Mouse (Mus musculus): ENCODE data around the gene LTO1. TPM values are rescaled to one million over a fixed set of nuclear protein-coding genes. Genes with fewer than 3 reads are reported as not detected.

Gene LTO1
- total RNA-seq, 2 experiments from 2014 or later, result 18.1 to 18.3 TPM

DNA sequence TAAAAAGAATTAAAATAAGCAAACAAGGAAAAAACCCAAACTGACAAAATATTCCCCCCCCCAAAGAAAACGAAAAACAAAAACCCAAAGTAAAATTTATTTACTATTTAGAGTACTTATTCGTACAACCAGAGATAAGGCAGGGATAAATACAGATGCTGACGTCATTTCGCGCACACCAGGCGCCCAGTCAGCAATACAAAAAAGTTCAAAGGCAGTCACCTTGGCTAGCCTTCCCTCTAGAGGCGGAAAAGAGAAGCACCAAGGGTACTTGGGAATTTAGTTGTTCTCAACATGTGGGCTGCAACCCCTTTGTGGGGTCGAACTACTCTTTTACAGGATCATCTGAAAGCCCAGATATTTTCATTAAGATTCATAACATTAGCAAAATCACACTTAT, 7.1 kb upstream of the LTO1 start:
- DNase-seq, result peak in 1 of 2 experiments; percentile 32

DNA sequence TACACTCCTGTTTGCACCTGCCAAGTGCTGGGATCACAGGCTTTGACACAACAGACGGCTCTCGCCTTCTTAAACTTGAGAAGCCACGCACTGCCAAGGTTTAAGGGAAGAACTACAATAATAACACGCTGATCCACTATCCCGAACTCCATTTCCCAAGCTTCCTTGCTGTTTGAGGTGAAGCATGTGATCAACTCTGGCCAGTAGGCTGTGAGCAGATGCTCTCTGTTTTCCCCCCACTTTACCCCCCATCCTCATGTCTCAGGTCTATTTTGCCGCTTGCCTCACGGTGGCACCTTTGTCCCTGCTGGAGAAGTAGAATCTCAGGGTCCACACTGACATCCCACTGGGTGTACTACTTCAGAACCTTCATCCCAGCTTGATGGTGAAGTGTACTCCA, 6.2 kb upstream of the LTO1 start:
- DNase-seq, result no peak

DNA sequence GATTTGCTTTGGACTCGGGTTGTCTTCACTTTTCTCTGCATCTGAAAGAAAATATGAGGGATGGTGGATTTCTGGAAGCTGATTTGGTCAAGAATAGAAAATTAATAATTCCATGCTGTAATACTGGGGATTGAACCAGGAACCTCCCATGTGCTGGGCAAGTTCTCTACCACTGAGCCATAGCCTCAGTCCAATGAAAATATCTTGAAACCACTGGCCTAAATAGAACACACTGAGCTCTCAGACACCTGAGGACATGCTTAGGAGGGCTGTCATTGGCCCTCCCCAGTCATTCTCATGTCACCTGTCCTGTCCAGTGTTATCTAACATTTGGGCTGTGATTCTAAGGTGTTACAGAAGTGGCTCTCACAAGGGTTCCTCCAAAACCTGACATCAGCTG, 3.8 kb upstream of the LTO1 start:
- DNase-seq, result no peak

DNA sequence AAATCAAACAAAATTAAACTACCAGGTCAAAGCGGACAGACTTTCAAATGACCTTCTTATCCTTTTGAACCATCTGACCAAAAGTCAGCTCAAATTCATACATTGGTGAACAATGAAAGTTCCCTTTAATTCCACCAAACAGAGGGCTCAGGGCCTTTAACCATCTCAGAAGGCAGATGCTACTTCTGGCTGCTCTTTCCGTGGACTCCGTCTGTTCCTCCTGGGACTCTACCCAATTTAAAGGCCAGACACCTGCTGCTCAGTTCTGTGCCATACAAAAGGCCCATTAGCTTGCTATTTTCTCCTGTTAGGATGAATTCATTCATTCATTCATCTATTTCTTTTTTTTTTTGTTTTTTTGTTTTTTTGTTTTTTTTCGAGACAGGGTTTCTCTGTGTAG, 2.0 kb upstream of the LTO1 start:
- no peak for DNase-seq

DNA sequence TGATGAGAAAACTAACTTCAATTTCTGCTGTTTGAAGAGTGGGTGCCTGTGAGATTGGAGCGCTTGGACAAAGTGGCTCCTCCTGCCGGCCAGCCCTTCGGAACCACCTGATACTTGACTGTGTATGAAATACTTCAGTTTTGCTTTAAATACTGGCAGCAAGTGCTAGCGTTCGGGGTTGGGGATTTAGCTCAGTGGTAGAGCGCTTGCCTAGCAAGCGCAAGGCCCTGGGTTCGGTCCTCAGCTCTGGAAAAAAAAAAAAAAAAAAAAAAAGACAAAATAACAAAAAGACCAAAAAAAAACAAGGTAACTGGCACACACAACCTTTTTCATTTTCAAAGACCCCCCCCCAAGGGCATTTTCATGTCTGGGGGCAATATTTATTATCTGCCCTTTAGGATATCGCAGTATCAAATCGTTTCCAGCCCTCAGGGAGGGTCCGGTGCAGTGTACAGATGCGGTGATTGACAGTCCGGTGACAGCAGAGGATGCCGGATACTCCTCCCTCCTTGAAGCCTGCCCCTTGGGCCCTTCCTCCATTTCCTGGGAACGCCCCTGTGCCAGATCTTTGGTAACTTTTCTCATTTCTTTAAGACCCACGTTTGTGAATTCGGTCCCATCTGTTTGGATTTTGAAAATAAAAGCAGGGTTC, 478 bp upstream of the LTO1 start:
- DNase-seq, result no peak

DNA sequence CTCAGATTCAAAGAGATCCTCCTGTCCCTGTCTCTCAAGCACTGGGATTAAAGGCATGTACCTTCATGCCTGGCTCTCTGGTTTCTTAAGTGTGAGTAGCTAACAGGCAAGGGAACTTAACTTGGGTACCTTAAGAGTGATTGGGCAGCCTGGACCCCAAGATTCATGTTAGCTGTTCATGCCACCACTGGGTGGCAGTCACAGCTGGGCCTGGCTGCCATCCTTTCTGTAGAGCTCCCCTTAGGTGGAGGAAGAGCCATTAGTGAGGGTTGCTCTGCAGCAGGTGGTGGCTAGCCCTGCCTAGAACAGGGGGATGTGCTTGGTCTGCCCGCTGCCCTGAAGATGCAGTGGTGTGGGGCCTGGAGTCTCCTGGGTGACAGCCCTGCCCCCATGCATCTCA, 3.9 kb downstream of the LTO1 start:
- DNase-seq, result no peak

DNA sequence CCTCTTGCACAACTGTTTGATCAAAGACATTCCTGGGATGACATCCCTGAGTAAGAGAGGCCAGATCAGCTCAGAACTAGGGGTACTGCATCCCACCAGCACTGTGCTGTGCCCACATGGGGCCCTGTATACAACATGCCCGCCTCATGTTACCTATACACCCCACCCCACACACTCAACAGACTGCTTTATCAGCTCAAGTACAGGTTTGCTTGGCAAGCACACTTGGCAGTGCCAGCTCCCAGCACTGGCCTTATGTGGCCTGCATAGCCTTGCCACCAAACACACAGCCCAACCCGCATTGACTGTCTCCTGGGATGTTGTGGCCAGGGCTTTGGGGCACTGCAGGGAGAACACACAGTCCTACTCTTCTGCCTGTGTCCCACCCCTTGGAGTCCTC, 12.7 kb downstream of the LTO1 start:
- peak; percentile 50 to 79 for DNase-seq

DNA sequence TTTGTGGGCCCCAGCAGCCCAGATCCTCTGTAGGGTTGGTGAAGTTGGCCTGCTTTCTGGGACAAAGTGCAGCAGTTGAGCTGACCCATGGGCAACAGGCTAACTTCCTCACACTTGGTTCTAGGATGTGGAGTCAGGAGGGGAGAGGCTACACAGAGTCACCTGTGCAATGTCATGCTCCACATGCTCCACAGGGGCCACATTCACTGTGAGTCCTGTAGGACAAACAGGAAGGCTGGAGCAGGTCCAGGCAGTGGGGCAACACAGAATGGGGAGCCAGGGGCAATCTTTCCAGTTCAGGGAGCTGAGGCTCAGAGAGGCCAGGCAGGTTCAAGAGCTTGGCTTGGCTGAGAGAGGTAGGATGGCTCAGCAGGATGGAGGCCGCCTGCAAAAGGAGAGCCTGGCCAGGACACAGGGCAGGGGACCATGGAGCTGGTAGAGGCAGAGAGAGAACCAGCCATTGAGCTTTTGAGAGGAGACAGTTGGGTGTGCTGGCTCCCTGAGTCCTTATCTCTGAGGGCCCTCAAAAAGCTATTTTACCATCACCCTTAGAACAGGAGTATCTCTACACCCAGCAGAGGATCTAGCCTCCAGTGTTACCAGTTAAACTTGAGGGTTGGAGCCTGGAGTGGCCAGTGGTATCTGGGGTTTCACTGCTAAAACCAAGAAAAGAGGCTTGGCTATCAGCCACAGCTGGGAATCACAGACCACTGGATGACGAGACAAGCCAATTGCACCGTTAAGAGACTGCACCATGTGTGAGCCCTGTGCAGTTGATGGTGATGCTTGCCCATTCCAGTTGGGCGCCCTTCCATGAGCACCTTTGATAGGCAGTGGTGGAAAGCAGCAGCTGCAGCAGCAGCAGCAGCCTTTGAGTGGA, 13.3 kb downstream of the LTO1 start:
- no peak for DNase-seq

DNA sequence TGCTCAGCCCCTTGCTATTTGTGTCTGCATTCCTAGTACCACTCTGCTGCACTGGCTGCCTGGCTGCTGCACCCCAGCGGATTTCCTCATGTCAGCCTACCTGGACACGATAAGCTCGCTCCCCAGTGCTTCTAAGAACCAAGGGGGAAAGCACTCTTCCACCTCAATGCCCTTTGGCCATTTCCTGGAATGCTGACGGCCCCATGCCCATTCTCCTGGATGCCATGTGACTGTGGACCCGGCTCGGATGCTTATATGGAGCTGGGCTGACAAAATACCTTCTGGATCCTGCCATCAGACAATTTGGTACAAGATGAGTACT, 13.9 kb downstream of the LTO1 start:
- DNase-seq, result no peak

DNA sequence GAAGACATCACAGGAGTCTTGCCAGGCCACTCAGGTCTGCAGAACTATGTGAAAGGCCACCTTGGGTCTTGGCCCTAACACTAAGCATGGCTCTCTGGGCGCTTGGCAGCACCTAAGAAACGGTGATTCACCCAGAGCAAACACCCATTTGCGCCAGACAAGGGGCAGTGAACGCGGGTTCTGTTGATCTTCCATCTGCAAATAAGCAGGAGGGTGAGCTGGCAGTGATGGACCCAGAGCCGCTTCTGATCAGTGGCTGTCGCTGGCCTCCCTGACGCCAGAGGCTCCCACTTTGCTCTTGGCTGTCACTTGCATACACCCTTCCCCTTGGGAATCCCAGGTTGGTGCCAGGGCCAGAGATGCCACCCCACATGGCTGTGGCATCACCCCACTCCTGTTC, 14.6 kb downstream of the LTO1 start:
- DNase-seq, result no peak

DNA sequence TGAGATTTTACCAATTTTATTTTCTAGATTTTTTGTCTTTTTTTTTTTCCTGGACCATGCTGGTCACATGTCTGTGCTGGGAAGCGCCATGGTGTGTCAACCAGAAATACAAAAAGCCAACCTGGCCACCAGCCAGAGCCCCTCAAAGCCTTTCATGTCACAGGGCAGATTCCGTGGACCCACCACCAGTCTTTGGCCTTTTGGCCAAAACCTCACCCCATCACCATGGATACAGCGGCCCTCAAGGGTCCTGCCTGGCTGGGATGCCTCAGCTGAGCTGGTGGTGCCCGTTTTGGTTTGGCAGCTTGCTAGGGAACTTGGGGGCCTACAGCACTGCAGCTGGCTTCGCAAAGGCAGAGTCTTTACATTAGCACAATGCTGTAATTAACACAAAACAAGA, 15.0 kb downstream of the LTO1 start:
- no peak for DNase-seq

DNA sequence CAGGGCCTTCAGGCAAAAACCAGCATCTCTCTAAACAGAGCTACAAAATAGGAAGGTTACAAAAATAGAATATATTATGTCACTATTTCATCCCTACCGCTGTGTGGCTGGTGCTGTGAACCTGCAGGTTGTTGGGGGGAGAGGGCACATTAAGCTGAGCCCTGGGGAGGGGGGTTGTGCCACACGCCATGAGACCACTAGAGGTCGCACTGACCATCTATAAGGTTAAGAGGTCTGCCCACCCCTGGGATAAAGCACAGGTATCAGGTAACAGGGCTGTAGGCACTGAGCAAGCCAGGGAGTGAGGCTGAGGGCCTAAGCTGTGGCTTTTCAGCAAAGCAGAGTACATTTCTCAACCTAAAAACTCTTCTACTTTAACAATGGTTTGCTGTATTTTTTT, 16.9 kb downstream of the LTO1 start:
- peak in 1 of 2 experiments; percentile 57 for DNase-seq

DNA sequence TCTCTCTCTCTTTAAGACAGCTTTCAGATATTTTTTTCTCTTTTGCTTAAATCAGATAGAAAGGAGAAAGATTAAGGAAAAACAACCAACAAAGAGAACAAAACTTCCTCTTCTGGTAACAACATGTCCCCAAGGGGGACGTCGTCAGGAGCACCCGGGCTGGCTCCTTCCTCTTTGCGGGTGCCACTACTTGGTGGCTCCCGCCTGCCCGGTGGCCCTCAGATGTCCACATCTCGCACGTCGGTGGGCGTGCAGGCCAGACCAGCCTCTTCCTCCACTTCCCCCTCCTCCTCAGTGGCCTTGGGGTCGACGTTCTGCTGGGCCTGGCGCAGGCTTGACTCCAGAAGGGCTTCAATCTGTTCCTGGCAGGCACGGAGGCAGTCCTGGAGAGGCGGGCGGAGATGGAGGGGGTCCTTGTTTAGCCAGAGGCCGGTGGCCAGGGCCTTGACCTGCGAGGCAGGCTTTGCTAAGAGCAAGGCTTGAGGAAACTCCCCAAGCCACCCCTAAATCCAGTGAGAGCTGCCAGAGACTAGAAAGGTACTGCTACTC, 17.6 kb downstream of the LTO1 start:
- DNase-seq, result peak in 1 of 2 experiments; percentile 35

DNA sequence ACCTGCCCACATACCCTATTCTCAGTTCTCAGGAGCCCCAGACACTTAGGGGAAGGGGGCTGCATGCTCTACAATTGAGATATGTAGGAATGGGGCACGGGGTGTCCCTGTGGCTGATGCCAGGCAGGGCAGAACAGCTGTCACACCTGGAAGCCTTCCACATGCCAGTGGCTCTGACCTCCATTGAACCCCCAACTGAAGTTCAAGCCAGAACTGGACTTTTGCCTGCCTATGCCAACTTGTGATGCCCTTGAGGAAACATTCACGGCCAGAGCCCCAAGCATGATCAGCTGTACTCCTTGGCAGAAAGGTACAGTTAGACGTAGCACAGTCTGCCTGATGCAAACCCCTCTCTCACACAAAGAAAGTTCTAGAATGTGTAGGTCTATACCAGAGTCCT, 18.4 kb downstream of the LTO1 start:
- DNase-seq, result peak; percentile 50 to 69

DNA sequence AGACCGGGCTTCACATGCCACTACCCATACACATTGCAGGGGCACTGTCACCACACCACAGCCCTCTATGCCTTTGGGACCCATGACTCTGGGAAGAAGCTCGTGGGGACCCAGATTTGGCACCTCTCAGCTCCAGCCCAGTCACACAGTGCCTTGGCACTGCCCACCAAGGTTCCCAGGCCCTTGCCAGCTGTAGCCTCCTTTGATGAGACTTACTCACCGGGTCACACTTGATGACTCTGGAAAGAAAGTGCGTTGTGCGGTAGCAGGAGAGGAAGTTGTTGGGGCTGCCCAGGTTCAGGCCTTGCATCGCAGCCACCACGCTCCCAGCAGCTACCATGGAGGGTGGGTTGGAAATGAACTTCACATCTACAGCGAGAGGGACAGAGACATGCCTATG, 18.9 kb downstream of the LTO1 start:
- no peak for DNase-seq

DNA sequence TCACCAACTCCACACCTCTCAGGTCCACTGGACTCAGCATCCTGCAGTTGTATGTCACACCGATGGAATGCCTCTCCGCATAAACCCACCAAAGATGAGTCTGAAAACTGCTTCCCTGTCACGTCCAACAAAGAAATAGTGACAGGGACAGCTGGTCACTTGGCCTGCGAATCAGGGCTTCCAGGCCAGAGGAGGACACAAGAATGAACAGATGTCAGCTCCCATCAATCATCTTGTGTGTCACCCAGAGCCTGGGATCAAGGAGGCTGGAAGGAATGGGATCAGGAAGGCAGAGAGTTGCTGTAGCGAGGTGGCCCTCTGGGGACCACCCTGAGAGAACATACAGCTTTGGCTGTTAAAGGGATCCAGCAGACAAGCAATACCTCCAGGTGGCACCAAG, 20.0 kb downstream of the LTO1 start:
- no peak for DNase-seq

DNA sequence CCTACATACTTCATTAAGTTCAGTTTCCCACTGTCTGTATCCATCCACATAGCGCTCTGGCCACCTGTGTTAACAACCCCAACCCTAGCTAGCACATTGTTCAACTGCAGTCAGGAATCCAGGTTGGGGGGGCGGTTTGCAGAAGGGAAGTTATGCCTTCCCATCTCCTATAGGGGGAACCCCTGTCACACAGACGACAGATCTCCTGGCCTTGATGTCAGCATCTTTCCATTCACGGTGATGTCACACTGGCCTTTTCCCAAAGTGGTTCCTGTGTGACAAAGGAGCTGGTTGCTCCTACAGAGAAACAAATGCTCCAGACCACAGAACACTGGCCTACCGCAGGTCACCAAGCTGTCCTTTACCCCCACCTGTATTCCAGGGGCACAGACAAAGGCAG, 20.7 kb downstream of the LTO1 start:
- peak; percentile 35 to 54 for DNase-seq

DNA sequence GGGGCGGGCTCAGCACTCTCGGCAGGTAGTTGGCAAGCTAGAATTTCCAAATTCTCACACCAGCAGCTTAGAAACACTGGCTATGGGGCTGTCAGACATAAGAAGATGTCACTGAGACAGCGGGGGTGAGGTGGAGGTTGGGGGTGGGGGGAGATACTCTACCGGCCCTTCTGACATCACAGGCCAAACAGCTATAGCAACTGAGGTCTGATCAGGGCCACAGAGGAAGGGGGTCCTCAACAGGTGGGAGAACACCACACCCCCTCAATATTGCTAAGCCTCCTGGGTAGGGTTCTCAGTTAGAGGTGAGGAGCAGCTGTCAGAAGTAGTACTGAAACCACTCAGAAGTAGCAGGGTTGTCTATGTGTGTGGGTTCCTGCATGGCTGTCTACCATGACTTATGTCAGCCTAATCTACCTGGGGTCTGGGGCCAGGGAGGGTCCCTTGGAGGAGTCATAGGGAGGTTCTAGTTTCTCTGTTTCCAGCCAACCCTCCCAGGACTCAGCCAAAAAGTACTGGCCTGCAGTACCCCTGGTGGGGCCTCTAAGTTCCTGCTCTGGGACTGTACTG, 21.5 kb downstream of the LTO1 start:
- DNase-seq, result no peak

DNA sequence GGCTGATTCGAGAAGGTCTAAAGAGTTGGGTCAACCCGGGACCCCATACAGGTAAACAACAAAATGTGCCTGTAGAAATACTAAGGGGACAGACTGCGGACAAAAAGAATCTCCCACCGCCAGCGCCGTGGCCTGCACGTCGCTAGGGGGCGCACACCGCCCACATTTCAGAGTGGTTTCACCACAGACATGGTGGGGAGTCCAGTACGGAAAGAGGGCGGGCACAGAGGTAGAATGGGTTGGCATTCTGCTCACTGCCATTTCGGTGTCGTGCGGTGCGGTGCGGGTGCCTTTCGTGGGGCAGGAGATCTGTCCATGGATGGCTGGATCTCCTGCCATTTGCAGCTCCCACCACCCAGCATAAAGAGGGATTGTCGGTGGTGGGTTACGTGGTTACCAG, 22.6 kb downstream of the LTO1 start:
- peak; percentile 90 to 95 for DNase-seq

DNA sequence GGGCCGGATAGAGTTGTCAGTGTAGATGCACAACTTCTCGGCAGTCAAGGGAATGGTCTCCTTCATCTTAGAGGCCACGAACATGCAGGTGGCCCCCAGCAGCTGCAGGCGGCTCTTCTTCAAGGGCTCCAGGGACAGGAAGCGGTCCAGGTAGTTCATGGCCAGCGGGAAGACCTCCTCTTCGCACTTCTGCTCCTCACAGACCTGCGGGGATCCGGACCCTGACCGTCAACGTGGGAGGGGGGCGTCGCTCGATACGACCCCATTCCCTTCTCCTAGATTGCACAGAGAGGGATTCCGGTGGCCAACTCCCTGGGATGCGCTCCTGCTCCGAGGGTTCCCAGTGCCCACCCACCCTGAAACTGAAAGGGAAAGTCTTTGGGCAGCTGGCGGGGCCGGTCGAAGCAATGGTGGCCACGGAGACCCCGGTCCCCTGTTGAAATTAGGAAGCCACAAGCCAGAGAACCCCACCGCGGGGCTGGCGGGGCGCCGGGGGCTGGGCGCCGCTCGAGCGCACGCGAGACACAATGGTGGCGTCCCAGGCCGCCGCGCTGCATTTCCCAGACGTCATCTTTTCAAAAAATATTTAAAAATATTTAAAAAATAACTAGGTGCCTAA, 23.1 kb downstream of the LTO1 start:
- peak; percentile 31 to 50 for DNase-seq

DNA sequence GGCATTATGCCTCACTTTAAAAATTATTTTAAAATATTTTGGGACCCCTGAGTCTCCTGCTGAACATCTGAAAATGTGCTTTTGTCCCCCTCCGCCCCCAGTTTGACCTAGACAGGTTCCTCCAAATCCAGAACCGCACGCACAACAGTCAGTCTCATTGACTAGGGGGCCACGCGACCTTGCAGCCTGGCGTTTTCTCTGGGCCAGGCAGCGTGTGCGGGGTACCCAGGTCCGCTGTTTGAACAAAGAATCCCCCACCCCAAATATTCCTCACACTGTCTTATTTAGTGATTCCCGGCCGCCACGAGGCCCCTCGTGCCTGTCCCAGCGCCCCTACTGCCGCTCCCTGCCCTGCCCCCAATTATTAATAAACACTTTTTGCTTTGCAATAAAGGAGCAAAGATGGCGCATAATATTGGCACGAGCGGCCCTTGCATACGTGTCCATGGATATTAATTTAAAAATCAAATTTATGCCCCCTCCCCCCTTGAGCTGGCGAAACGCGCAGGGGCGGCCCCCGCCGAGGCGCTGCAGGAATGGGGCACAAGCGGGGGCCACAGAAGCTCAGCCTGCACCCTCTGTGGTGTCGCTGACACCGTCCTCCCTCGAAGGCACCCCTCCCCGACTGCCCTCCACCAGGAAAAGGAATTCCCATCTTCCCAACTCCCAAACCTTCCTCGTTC, 23.9 kb downstream of the LTO1 start:
- DNase-seq, result peak in 1 of 2 experiments; percentile 48

DNA sequence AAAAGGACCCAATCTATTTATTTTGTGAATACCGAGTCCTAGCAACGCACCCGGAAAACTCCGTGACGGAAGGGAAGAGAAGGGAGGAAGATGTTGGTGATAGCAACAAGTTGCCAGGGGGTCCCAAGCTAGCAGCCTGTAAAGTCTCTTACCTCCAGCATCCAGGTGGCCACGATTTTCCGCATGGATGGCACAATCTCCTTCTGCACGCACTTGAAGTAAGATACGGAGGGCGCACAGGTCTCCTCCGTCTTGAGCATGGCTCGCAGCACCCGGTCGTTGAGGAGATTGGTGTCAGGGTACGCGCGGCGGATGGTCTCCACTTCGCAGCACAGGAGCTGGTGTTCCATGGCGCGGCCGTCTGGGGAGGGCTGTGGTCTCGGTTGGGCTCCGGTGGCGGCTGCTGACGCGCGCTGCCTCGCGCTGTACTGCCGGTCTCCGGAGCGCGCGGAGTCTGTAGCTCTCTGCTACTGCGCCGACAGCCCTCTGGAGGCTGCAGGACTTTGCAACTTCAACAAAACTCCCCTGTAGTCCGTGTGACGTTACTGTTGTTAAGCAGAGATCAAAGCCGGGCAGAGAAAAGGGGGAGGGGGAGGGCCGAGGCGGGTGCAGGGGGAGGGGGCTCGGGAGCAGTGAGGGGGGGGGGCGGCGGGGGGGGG, 24.6 kb downstream of the LTO1 start, which contains the start of gene Ccnd1:
TSS of gene Ccnd1 (minus strand) at position 582 of the 659 bp plus-strand sequence.
- DNase-seq, result peak; percentile 72 to 82
